Mouse (Mus musculus) neural tube, postnatal 0 days (tissue): Measurements from ENCODE around the gene Cln5. TPM values are rescaled to one million over a fixed set of nuclear protein-coding genes. Genes with fewer than 3 reads are reported as not detected.

Experiments
- polyA plus RNA-seq: library from polyadenylated mRNA; unstranded; fragments of >200 nt; fragmentation: Nextera tagmentation; extraction: Ambion mirVana; gene quantifications from 2 replicates; pipeline ENCODE4 v1.2.1, GENCODE M21; 2015

Gene Cln5
- polyA plus RNA-seq, result 10.7 and 11.9 TPM in 2 replicates

DNA sequence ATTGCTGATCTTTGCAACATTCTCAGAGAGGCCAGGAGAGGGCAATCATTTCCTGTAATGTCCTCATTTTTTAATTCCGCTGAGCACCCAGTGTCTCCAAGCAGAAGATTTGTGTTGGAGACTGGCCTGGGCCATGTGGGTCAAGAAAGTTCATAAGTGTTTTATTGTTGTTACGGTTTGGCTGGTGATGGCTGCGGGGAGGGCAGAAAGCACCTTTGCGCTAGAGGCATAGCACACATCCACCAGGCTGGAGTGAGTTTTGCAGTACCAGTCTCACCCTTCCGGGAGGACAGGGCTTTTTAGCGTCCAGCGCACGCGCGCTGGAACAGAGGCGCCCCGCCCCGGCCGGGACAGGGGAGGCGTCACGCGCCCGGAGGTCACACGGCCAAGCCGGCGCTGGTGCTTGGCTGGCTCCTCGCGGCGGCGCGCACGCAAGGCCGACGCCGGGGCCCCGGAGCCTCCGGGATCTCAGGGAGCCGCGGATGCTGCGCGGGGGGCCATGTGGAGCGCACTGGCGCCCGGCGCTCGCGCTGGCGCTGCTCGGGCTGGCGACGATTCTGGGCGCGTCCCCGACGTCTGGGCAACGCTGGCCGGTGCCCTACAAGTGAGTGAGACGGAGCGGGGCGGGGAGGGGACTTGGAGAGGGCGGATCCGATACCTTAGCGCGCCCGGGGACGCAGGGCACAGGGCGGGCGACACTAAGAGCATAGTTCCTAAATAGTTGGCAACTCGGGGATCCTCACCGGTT lies at the start of gene Cln5:
Cln5 (plus strand) TSS at position 353 of the 748 bp plus-strand sequence.

DNA sequence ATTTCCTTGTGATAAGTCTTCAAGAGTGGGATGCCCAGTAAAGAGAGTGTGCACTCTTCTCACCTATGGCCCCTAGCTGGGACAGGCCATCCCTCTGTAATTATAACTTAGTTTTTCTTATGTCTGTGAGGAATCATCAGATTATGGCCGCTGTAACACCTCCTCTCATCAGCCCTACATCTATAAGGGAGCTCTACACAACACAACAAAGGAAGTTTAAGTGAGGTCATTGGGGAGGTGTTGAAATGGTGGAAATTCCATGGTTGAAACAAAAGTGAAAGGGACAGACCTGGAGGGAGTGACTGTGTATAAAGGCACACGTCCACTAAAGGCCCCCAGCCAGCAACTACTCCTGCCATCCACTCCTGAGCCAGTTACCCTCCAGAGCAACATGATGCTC lies 23.3 kb upstream of the Cln5 start, which contains the start of gene Acod1:
Acod1 (plus strand) TSS at position 301 of the 400 bp plus-strand sequence.

GRCm38 (mm10) chr14:103099238-103099933 lies 29.4 kb downstream of the Cln5 start, which contains the start of gene Fbxl3:
Fbxl3 (minus strand) TSS chr14:103099566.

Other genes with a start within 250 kb of the Cln5 start
- 14.4 and 14.6 TPM in 2 replicates for gene Kctd12, start 87.6 kb upstream of the Cln5 start, polyA plus RNA-seq
- 0.05 TPM in 1 of 2 replicates, not detected in the other for gene Acod1, start 23.2 kb upstream of the Cln5 start, polyA plus RNA-seq
- 23.3 and 24.3 TPM in 2 replicates for gene Fbxl3, start 29.4 kb downstream of the Cln5 start, polyA plus RNA-seq